Mouse (Mus musculus): ENCODE data around the gene Spem1.

- no peak for TF ChIP-seq POLR2A (IDR thresholded peaks at IDR 0.05; ENCODE audit: borderline replicate concordance, extremely low read depth, low read depth, low read length)
- TF ChIP-seq CTCF (IDR thresholded peaks at IDR 0.05; ENCODE audit: insufficient read depth, low read length), result no peak
Observed at GRCm38 (mm10) chr11:69810280-69810679, 11.7 kb downstream of the Spem1 start.
